Mouse (Mus musculus) CH12.LX (cell line): ENCODE data around the gene Map4k4. TPM values are rescaled to one million over a fixed set of nuclear protein-coding genes. Genes with fewer than 3 reads are reported as not detected.

ENCODE experiments used
- DNase-seq: peaks from one replicate; pipeline ENCODE4 v3.0.0-alpha.2; 2013; ENCODE audit errors: extremely low read depth
- H3K27ac ChIP-seq: 2 replicates; pipeline ENCODE4 v1.5.1; 2012; ENCODE audit warnings: low read depth, mild to moderate bottlenecking, control low read depth, moderate library complexity; ENCODE audit not compliant: insufficient read depth
- H3K27me3 ChIP-seq: replicated peaks from 2 replicates; pipeline ENCODE3; 2012; ENCODE audit warnings: inconsistent platforms
- H3K36me3 ChIP-seq, 2 experiments: replicated peaks in 1 of 2; 2 replicates each; pipeline versions ENCODE3 to v1.6.1; 2012; ENCODE audit warnings: inconsistent platforms in 1 of 2, low read length in 1 of 2, mild to moderate bottlenecking in 1 of 2, mixed read lengths in 1 of 2, moderate library complexity in 1 of 2; ENCODE audit not compliant: control insufficient read depth in 1 of 2, insufficient read depth in 1 of 2
- H3K4me1 ChIP-seq, 2 experiments: 2 replicates each; pipeline ENCODE4 v1.6.1; 2012; ENCODE audit warnings: inconsistent platforms in 1 of 2, moderate library complexity in 1 of 2; ENCODE audit not compliant: insufficient read depth in 2 of 2, control insufficient read depth in 1 of 2
- H3K4me2 ChIP-seq: 2 replicates; pipeline ENCODE4 v1.6.1; 2012; ENCODE audit warnings: low read depth, mild to moderate bottlenecking, control low read depth; ENCODE audit not compliant: poor library complexity, insufficient read depth, severe bottlenecking
- H3K4me3 ChIP-seq, 3 experiments: fragments of 150-350 bp in 1 of 3; sonication (generic) in 1 of 3; replicated peaks in 1 of 3; 2 replicates each; pipeline versions ENCODE3 to v1.5.1; 2011 to 2012; ENCODE audit warnings: low read depth in 2 of 3, low read length in 2 of 3, mild to moderate bottlenecking in 2 of 3, moderate library complexity in 2 of 3, control low read depth in 1 of 3, improper control_type of control experiment in 1 of 3, inconsistent platforms in 1 of 3, mixed read lengths in 1 of 3; ENCODE audit not compliant: poor library complexity in 1 of 3
- H3K79me2 ChIP-seq: replicated peaks from 2 replicates; pipeline ENCODE4 v1.6.1; 2012; ENCODE audit warnings: mild to moderate bottlenecking, moderate library complexity; ENCODE audit not compliant: control insufficient read depth, poor library complexity, insufficient read depth, severe bottlenecking; ENCODE audit errors: extremely low read depth
- H3K9ac ChIP-seq: 2 replicates; pipeline ENCODE4 v1.6.1; 2012; ENCODE audit warnings: low read depth, mild to moderate bottlenecking, control low read depth, moderate library complexity; ENCODE audit not compliant: insufficient read depth
- H3K9me3 ChIP-seq: replicated peaks from 2 replicates; pipeline ENCODE3; 2012; ENCODE audit warnings: low read length, inconsistent platforms, mixed read lengths
- CHD1 ChIP-seq: IDR thresholded peaks from 2 replicates; pipeline ENCODE4 v1.6.1; 2012; ENCODE audit warnings: low read depth, low read length, improper control_type of control experiment, inconsistent platforms
- EP300 ChIP-seq: IDR thresholded peaks from 2 replicates; pipeline ENCODE4 v1.6.1; 2011; ENCODE audit warnings: low read length, improper control_type of control experiment
- IRF4 ChIP-seq: IDR thresholded peaks from 2 replicates; pipeline ENCODE4 v1.6.1; 2014; ENCODE audit warnings: low read depth, mild to moderate bottlenecking, inconsistent platforms, low read length, improper control_type of control experiment
- JUN ChIP-seq: IDR thresholded peaks from 2 replicates; pipeline ENCODE4 v1.6.1; 2011; ENCODE audit warnings: low read depth, mild to moderate bottlenecking, low read length, improper control_type of control experiment, moderate library complexity; ENCODE audit not compliant: insufficient read depth
- JUND ChIP-seq: conservative IDR thresholded peaks from 2 replicates; pipeline ENCODE4 v1.6.1; 2011; ENCODE audit warnings: low read depth, low read length, improper control_type of control experiment
- MAFK ChIP-seq: IDR thresholded peaks from 2 replicates; pipeline ENCODE4 v1.6.1; 2011; ENCODE audit warnings: low read length, improper control_type of control experiment; ENCODE audit not compliant: insufficient replicate concordance
- NRF1 ChIP-seq: IDR thresholded peaks from 2 replicates; pipeline ENCODE4 v1.6.1; 2014; ENCODE audit warnings: low read depth, mild to moderate bottlenecking, inconsistent platforms, low read length, improper control_type of control experiment, moderate library complexity
- POLR2A ChIP-seq: IDR thresholded peaks from 2 replicates; pipeline ENCODE4 v1.6.1; 2011; ENCODE audit warnings: low read depth, mild to moderate bottlenecking, improper control_type of control experiment, low read length
- dilution Hi-C: fragments of 300-500 bp; cut with MboI; formaldehyde crosslinking; loops from 2 replicates; pipeline ENCODE4 v1.14.3; 2020; ENCODE audit warnings: low sequenced_read_pairs; ENCODE audit not compliant: extremely low pct_unique_long_range_greater_than_20kb, extremely low pct_ligation_motif_present
- in situ Hi-C: fragments of 300-500 bp; cut with MboI; formaldehyde crosslinking; loops from 3 replicates; pipeline ENCODE4 v1.14.3; 2019; ENCODE audit warnings: low sequenced_read_pairs, low pct_ligation_motif_present, low pct_unique_long_range_greater_than_20kb, mixed read lengths
- polyA plus RNA-seq: library from polyadenylated mRNA; unstranded; fragments of >175 nt; gene quantifications from 2 replicates; pipeline ENCODE4 v1.2.1, GENCODE M21; 2012; ENCODE audit warnings: low read depth; ENCODE audit not compliant: insufficient read length
- total RNA-seq, 2 experiments: library from RNA; depleted of rRNA; stranded (reverse); fragments of 300-350 nt in 1 of 2; fragments of >200 nt in 1 of 2; gene quantifications; 2 replicates each; pipeline ENCODE4 v1.2.3; 2012 to 2014

Map4k4 gene
- total and polyA plus RNA-seq, 3 experiments = 21.8 to 46.3 (median 41.0) TPM

DNA sequence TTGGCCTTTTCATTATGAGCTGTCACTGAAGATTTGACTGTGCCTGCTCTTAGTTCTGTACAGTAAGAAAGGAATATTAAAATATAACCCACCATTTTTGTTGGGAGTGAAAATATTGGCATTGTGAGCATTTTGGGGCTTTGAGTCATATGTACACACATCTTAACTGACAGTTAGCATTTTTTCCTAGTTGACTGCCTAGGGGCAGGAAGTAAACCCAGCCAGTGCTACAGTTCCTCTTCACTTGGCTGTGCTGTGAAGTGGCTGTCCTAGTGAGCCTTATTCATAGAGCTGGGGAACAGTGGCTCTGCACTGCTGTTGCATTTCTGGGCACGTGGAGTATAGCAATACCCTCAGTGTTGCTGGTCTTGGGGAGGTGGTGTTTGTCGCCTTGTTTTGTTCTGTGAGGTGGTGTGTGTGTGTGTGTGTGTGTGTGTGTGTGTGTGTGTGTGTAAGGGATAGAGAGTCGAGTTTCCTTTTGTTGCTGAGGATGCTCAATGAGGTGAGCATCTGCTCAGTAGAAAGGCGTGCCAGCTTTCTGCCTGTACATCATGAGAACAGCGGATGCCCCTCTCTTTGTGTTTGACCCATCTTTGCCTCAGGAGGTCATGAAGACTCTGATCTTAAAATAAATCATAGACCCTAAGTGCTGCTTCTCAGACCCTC lies 43.7 kb downstream of the Map4k4 start:
- Histone ChIP-seq H3K79me2 (peaks cover 4% of the 10 kb centered on the region), H3K27me3 (no peaks in the 10 kb centered on the region), H3K4me1 (peaks cover 9 to 65% of the 10 kb centered on the region in 2 experiments; a peak in 3 of 4 replicates), H3K9ac (no peak overlapping the region), H3K4me3 (no peak overlapping the region), H3K36me3 (peaks cover 0 to 5% of the 10 kb centered on the region in 2 experiments), H3K4me2 (no peak overlapping the region), H3K9me3 (no peaks in the 10 kb centered on the region), H3K27ac (no peak overlapping the region)
- in situ Hi-C loops (loop anchor here (25.0 kb wide), 2 partner anchors 257 to 382 kb away; no protein-coding TSS in a partner anchor), dilution Hi-C loops (no loop called here)
- TF ChIP-seq JUN (peak; percentile 36; the same call in 1 of the 2 replicates), IRF4 (peak; percentile 57), EP300 (peak; percentile 23; the same call in 1 of the 2 replicates), JUND (peak; percentile 42; the same call in 1 of the 2 replicates), POLR2A (no peak)
- no peak for DNase-seq

- dilution Hi-C loops = no loop called here
- Histone ChIP-seq H3K79me2 (peaks cover 4% of the 10 kb centered on the region), H3K4me1 (peaks cover 9 to 67% of the 10 kb centered on the region in 2 experiments; a peak in 3 of 4 replicates), H3K4me2 (no peak overlapping the region), H3K9me3 (no peaks in the 10 kb centered on the region)
- TF ChIP-seq CHD1 = no peak
- no peak for TF ChIP-seq EP300
- TF ChIP-seq, all 38 proteins: peak for 0
- Histone ChIP-seq H3K27me3 (no peaks in the 10 kb centered on the region), H3K9ac (no peak overlapping the region), H3K36me3 (peaks cover 0 to 2% of the 10 kb centered on the region in 2 experiments), H3K4me3 (no peak overlapping the region), H3K27ac (no peak overlapping the region)
- no peak for DNase-seq
- in situ Hi-C loops = loop anchor here (25.0 kb wide), 2 partner anchors 258 to 383 kb away; no protein-coding TSS in a partner anchor
These were observed 44.2 kb downstream of the Map4k4 start for GRCm38 (mm10) chr1:39944972-39945323.

GRCm38 (mm10) chr1:39946391-39946790 lies 45.7 kb downstream of the Map4k4 start:
- dilution Hi-C loops = no loop called here
- no peak overlapping the region for H3K9ac ChIP-seq

More at GRCm38 (mm10) chr1:39946391-39946790, 45.7 kb downstream of the Map4k4 start:
- Histone ChIP-seq H3K27ac (no peak overlapping the region), H3K4me1 (peaks cover 6 to 59% of the 10 kb centered on the region in 2 experiments; a peak in 3 of 4 replicates), H3K36me3 (peaks cover 0 to 2% of the 10 kb centered on the region in 2 experiments), H3K4me3 (no peak overlapping the region), H3K79me2 (peaks cover 4% of the 10 kb centered on the region), H3K9me3 (no peaks in the 10 kb centered on the region), H3K27me3 (no peaks in the 10 kb centered on the region), H3K4me2 (no peak overlapping the region; the same call in 1 of the 2 replicates)
- TF ChIP-seq MAFK (no peak), NRF1 (no peak)
- in situ Hi-C loops = loop anchor here (25.0 kb wide), 2 partner anchors 259 to 384 kb away; no protein-coding TSS in a partner anchor
- no peak for DNase-seq
